Mouse (Mus musculus) heart, adult 2 months (tissue): ENCODE results near the gene Nphp3. TPM values are rescaled to one million over a fixed set of nuclear protein-coding genes. Genes with fewer than 3 reads are reported as not detected.

Source experiments
- DNase-seq, 2 experiments: peaks; one replicate each; pipeline ENCODE4 v3.0.0; 2021
- H3K27ac ChIP-seq: fragments of 200-600 bp; 2 replicates; pipeline ENCODE4 v1.8.1; 2022
- H3K27me3 ChIP-seq: fragments of 200-500 bp; 2 replicates; pipeline ENCODE4 v1.6.1; 2012; ENCODE audit warnings: mild to moderate bottlenecking, low read length, inconsistent platforms, mixed read lengths; ENCODE audit not compliant: control insufficient read depth, insufficient read depth
- H3K36me3 ChIP-seq: fragments of 200-500 bp; 2 replicates; pipeline ENCODE4 v1.6.1; 2012; ENCODE audit warnings: low read length, inconsistent platforms; ENCODE audit not compliant: control insufficient read depth, insufficient read depth
- H3K4me1 ChIP-seq: fragments of 200-500 bp; 2 replicates; pipeline ENCODE4 v1.6.1; 2011; ENCODE audit warnings: low read length; ENCODE audit not compliant: control insufficient read depth, insufficient read depth
- H3K4me3 ChIP-seq: fragments of 200-600 bp; 2 replicates; pipeline ENCODE4 v1.8.1; 2022
- H3K79me2 ChIP-seq: fragments of 200-500 bp; replicated peaks from 2 replicates; pipeline ENCODE4 v1.6.1; 2012; ENCODE audit warnings: mild to moderate bottlenecking, inconsistent platforms, low read length, moderate library complexity, mixed read lengths; ENCODE audit not compliant: control insufficient read depth, insufficient read depth
- H3K9ac ChIP-seq: fragments of 200-500 bp; 2 replicates; pipeline ENCODE4 v1.6.1; 2012; ENCODE audit warnings: low read depth, mild to moderate bottlenecking, control low read depth, inconsistent platforms, low read length, mixed read lengths
- CTCF ChIP-seq: fragments of 200-600 bp; IDR thresholded peaks from 2 replicates; pipeline ENCODE4 v1.8.1; 2022; ENCODE audit warnings: antibody characterized with exemption, mild to moderate bottlenecking, moderate library complexity
- EP300 ChIP-seq: fragments of 200-500 bp; IDR thresholded peaks from 2 replicates; pipeline ENCODE4 v1.6.1; 2011; ENCODE audit warnings: low read depth, low read length, control low read depth; ENCODE audit not compliant: insufficient read depth
- POLR2A ChIP-seq: fragments of 200-500 bp; IDR thresholded peaks from 2 replicates; pipeline ENCODE4 v1.6.1; 2011; ENCODE audit warnings: mild to moderate bottlenecking, low read depth, low read length, control low read depth; ENCODE audit not compliant: insufficient read depth
- WGBS: fragments of 180-500 bp; shearing (Covaris S2); methylation state at CpG from one replicate; pipeline ENCODE4 v1.1.7; 2018; 5-methylcytosine and 5-hydroxymethylcytosine counted together
- intact Hi-C: fragments of 180-260 bp; cut with DNase I; formaldehyde crosslinking; loops from one replicate; pipeline ENCODE4 v1.15.1; 2025
- polyA plus RNA-seq: library from polyadenylated mRNA; depleted of rRNA; stranded (reverse); fragments of >200 nt; gene quantifications from 2 replicates; pipeline ENCODE4 v1.2.3, GENCODE M21; 2012
- total RNA-seq, 2 experiments: library from RNA; stranded (reverse); gene quantifications; 2 replicates each; pipeline ENCODE4 v1.2.3; 2021

Gene Nphp3
- total and polyA plus RNA-seq, 3 experiments = 2.4 to 4.9 (median 2.5) TPM

DNA sequence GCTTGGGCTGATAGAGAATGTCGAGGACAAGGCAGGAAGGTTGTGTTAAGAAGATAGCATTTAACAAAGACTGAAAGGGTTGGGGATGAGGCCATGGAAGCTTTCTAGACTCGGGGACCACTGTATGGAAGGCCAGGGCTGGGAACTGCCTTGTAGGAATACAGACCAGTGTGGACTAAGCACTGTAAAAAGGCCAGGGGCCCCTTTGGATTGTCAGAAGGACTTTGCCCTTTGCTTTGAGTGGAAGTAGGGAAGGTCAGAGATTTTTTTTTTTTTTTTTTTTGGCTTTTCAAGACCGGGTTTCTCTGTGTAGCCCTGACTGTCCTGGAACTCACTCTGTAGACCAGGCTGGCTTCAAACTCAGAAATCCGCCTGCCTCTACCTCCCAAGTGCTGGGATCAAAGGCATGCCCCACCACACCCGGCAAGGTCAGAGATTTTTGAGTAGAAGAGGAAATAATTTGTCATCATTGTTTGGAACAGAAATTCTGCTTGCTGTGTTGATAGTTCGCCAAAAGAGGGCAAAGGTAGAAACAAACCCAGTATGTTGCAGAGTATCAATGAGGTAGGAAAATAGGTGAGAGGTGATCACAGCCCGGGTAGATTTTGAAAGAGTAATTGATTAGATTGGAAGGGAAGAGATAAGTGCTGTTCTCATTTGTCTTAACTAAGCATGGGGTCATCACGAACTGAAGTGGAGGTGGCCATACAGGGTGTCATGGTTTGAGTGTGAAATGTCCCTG, 68.7 kb downstream of the Nphp3 start:
- H3K79me2 ChIP-seq = no peaks in the 10 kb centered on the region
- no peaks in the 10 kb centered on the region for H3K4me1 ChIP-seq
- no peak for DNase-seq
- TF ChIP-seq POLR2A (no peak), CTCF (no peak), EP300 (no peak)
- WGBS = 64% methylated on average over 8 of the region's 8 CpGs
- H3K27me3 ChIP-seq = no peaks in the 10 kb centered on the region
- H3K36me3 ChIP-seq = no peaks in the 10 kb centered on the region
- H3K9ac ChIP-seq = no peak overlapping the region
- intact Hi-C loops = loop anchor here (10.0 kb wide), 1 partner anchor 586 kb away; the partner anchor contains the start of gene Bfsp2
- no peak overlapping the region for H3K27ac ChIP-seq
- H3K4me3 ChIP-seq = no peak overlapping the region

GRCm38 (mm10) chr9:104075808-104076207, 73.5 kb downstream of the Nphp3 start:
- Histone ChIP-seq H3K79me2 (no peaks in the 10 kb centered on the region), H3K27ac (no peak overlapping the region), H3K36me3 (no peaks in the 10 kb centered on the region), H3K4me3 (no peak overlapping the region), H3K9ac (no peak overlapping the region), H3K4me1 (no peaks in the 10 kb centered on the region), H3K27me3 (no peaks in the 10 kb centered on the region)
- intact Hi-C loops = loop anchor here (5.0 to 10.0 kb wide), 2 partner anchors 39 to 591 kb away; partner anchors contain the start of gene Bfsp2
- no peak for DNase-seq
- TF ChIP-seq CTCF (peak; percentile 78), EP300 (no peak), POLR2A (no peak)
- 65% methylated on average over 2 of the region's 2 CpGs for WGBS

GRCm38 (mm10) chr9:104078780-104079179, 76.4 kb downstream of the Nphp3 start:
- no peak for TF ChIP-seq POLR2A
- TF ChIP-seq CTCF = no peak
- no peak for TF ChIP-seq EP300
- Histone ChIP-seq H3K9ac (no peak overlapping the region), H3K36me3 (no peaks in the 10 kb centered on the region), H3K27me3 (no peaks in the 10 kb centered on the region), H3K79me2 (no peaks in the 10 kb centered on the region), H3K4me1 (no peaks in the 10 kb centered on the region), H3K4me3 (no peak overlapping the region), H3K27ac (no peak overlapping the region)
- intact Hi-C loops = loop anchor here (5.0 to 10.0 kb wide), 2 partner anchors 41 to 594 kb away; partner anchors contain the start of gene Bfsp2
- WGBS = 100% methylated on average over 1 of the region's 1 CpGs
- DNase-seq = no peak

- Histone ChIP-seq H3K36me3 (no peaks in the 10 kb centered on the region), H3K27ac (no peak overlapping the region), H3K4me1 (no peaks in the 10 kb centered on the region), H3K79me2 (no peaks in the 10 kb centered on the region), H3K9ac (no peak overlapping the region), H3K27me3 (no peaks in the 10 kb centered on the region), H3K4me3 (no peak overlapping the region)
- no peak for TF ChIP-seq POLR2A
- TF ChIP-seq CTCF = peak; percentile 72
- peak; percentile 27 to 36 for DNase-seq
- WGBS = 54% methylated on average over 5 of the region's 5 CpGs
- intact Hi-C loops = loop anchor here (5.0 to 10.0 kb wide), 2 partner anchors 42 to 595 kb away; partner anchors contain the start of gene Bfsp2
These were observed 77.0 kb downstream of the Nphp3 start for GRCm38 (mm10) chr9:104079379-104079778.

DNA sequence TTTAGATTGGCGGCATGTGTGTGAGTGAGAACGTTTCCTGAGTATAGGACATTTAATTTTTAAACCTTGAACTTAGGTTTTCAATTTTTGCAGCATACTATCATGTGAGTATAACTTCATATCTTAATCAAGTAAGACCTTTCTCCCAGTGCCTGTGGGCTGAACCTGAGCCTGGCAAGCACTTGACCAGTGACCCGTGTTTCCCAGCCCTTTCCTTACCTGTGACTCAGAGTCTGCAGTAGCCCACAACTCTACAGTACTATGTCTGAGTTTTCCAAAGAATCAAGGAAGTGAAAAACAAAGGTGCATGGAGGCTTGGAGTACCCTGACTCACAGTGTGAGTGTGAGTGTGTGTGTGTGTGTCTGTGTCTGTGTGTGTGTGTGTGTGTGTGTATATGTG, 77.7 kb downstream of the Nphp3 start:
- WGBS = 62% methylated on average over 3 of the region's 3 CpGs
- Histone ChIP-seq H3K36me3 (no peaks in the 10 kb centered on the region), H3K4me1 (no peaks in the 10 kb centered on the region), H3K9ac (no peak overlapping the region), H3K27ac (no peak overlapping the region), H3K4me3 (no peak overlapping the region), H3K27me3 (no peaks in the 10 kb centered on the region), H3K79me2 (no peaks in the 10 kb centered on the region)
- TF ChIP-seq CTCF = no peak
- TF ChIP-seq POLR2A = no peak
- no peak for TF ChIP-seq EP300
- no peak for DNase-seq
- intact Hi-C loops = no loop called here

- no peak overlapping the region for H3K9ac ChIP-seq
These were observed 83.5 kb downstream of the Nphp3 start for GRCm38 (mm10) chr9:104085730-104086429.

More at GRCm38 (mm10) chr9:104085730-104086429, 83.5 kb downstream of the Nphp3 start:
- Histone ChIP-seq H3K27ac (no peak overlapping the region), H3K36me3 (0 out of 2 replicates have a peak, but pooled peaks cover 2% of the 10 kb centered on the region), H3K79me2 (no peaks in the 10 kb centered on the region), H3K27me3 (no peaks in the 10 kb centered on the region), H3K4me3 (no peak overlapping the region), H3K4me1 (peaks cover 4% of the 10 kb centered on the region)
- intact Hi-C loops = no loop called here
- TF ChIP-seq POLR2A = no peak
- no peak for TF ChIP-seq EP300
- TF ChIP-seq CTCF = no peak
- DNase-seq = no peak
- 70% methylated on average over 4 of the region's 4 CpGs for WGBS
